Mouse (Mus musculus) frontal cortex, postnatal 10 days (tissue): Measurements from ENCODE around the gene Rph3al.

Experiments used
- DNase-seq, 2 experiments: peaks; one replicate each; pipeline ENCODE4 v3.0.0; 2022; ENCODE audit warnings: low spot score in 2 of 2, mixed read lengths in 1 of 2

The Rph3al gene

DNA sequence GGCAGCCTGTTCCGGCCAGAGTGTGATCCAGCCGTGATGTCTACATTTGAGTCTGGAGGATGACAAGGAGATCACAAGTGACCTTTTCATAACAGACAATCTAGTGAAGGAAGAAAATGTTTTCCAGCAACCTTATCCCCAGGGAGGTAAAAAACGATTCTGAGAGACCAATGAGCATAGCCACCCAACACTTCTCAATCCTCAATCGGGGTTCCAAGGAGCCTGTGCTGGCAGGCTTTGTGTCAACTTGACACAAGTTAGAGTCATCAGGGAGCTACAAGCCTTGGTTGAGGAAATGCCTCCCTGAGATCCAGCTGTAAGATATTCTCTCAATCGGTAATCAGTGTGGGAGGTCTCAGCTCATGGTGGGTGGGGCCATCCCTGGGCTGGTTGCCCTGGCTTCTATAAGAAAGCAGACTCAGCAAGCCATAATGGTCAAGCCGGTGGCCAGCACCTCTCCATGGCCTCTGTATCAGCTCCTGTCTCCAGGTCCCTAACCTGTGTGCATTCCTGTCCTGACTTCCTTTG lies at the start of gene Rph3al:
Gene Rph3al, minus strand, starts transcription at position 51 of the 528 bp plus-strand sequence.
- no peak for DNase-seq

DNA sequence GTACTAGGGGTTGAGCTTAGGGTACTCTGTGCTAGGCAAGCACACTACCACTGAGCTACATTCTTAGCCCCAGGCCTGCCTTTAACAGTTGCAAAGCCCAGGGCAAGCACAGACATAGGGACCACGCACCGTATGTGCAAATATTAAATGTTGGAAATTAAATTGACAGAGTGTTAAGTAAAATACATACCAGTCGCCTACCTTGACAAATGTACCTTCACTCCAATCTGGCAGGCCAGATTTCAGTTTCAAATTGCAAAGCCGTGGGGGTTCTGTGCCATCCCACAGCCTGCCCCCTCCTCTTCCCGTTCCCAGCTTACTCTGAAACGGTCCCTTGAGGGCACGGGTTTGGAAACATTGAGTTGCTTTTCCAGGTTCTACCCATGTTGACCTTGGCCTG lies 47.7 kb upstream of the Rph3al start:
- DNase-seq, result no peak

DNA sequence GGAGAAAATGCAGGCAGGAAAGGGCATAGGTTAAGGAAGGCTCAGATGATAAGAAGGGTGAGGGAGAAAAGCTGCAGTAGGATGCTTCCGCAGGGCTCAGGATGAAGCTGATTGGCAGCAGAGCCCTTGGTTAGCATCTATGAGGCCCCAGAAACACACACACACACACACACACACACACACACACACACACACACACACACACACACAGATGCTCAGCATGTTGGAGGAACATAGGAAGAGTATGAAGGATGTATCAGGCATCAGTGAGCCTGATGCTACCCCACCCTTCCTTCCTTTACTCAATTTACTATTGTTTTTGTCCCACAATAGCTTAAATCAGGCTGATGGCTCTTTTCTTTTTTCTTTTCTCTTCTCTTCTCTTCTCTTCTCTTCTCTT lies 46.4 kb upstream of the Rph3al start:
- no peak for DNase-seq

DNA sequence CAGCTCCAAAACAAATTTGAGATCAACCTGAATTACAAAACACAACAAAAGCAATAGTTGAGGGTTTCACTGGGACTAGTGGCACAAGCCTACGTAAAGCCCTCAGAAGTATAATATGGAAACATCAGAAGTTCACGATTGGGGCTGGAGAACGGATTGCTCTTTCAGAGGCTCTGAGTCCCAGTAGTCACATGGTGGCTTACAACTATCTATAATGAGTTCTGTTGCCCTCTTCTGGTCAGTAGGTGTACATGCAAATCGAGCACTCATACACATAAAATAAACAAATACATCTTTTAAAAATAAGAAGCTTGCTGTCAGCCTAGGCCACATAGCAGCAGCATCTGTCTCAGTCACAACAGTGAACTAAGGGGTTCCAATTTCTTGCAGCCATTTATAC lies 45.0 kb upstream of the Rph3al start:
- no peak for DNase-seq

DNA sequence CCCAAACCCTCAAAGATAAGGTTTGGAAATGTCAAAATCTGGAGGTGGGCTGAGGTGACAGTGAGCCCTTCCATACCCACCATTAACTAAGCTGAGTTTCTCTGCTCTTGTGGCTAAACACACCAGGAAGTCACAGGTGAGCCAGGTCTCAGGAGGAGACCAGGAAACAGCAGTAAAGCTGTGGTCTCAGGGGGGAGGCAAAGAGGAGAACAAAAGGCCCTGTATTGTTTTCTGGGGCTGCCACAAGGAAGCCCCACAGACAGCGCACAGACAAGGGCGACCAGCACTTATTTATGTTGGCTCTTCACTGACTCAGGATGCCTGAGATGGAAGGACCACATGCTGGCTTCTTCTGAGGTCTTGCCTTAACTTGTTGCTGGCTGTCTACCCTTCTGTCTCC lies 42.2 kb upstream of the Rph3al start:
- DNase-seq, result no peak

DNA sequence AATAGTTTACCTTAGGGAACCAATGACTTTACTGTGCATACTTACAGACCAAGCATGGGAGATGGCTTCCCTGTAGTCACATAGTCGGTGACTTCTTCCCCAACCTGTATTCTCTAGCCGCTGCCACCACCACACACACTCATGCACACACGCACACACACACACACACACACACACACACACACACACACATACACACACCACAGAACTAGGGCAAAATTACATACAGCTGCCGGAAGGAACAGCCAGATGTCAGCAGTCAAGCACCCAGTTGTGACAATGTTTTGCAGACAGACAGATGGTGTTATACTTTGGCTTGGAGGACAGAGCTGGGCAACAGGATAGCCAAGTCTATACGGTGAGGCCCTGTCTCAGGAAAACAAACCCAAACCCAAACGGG lies 39.8 kb upstream of the Rph3al start:
- DNase-seq, result no peak

DNA sequence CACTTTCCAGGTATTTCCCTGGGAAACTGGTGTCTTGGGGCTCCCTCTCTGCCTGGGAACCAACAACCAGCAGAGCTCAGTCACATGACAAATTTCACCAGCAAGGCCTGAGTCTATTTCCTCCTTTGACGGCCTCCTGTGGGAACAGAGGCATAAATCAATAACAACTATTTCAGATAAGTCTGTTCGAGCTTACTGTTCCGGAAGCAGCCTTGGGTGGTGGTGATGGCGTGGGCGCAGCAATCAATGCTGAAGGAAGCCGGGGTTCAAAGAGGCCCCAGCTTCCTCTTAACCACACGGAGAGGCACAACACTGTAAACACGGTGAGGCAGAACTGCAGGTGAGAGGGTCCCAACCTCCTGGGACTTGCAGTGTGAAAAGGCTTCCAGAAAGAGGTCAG lies 38.5 kb upstream of the Rph3al start:
- no peak for DNase-seq

DNA sequence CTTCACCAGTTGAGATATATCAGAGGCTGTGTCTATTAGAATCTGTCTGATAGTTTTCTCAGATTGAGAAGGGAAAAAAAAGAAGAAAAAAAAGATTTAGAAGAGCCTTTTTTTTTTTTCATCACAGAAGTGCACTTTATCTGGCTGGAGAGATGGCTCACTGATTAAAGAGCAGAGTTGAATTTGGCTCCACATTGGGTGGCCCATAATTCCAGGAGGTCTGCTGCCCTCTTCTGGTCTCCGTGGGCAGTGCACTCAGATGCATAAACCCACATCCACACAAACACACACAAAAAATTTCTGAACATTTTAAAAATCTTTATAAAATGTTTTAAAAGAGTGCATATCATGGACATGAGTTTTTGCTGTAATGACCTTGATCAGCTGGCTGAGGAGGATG lies 35.8 kb upstream of the Rph3al start:
- DNase-seq, result no peak

DNA sequence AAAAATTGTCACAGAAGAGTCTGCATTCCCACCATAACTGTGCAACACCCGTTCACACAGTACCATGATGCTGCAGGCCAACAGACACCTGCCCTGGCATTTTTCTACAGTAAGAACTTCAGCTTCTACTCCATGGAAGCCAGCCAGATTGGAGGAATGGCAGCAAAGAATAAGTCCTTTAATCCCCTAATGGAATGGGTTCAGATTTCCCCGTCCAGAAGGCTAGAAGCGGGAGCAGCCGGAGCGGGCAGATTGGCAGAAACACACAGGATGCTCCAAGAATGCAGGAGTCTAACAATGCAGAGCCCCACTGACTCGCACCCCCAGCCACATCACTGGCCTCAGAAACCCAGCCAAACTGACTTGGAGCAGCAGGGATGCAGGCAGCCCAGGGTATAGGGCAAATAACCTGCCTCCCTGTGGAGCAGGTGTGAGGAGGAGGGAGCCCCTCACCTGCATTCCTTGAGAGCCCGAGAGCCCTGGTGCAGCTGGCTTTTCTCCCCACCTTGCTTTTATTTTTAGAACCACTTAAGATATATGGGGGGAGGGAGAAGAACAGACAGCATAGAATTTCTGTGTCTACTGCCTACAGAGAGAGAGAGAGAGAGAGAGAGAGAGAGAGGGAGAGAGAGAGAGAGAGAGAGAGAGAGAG lies 34.8 kb upstream of the Rph3al start:
- no peak for DNase-seq

DNA sequence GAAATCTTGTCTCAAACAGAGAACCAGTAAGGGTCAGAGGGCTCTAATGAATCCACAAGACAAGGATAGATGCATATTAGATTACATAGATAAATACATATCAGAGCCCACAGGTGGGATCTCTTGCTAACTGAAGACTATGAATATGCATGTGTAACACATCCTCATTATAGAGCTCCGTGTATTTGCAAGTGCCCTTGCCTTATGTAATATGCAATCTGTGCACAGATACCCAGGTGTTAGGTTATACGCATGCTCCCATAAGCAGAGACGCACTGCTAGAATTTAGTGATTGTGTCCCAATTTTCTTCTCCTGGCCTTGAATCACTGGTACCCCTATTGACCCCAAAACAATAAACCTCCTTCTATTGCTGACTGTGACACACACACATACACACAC lies 34.0 kb upstream of the Rph3al start:
- DNase-seq, result no peak

DNA sequence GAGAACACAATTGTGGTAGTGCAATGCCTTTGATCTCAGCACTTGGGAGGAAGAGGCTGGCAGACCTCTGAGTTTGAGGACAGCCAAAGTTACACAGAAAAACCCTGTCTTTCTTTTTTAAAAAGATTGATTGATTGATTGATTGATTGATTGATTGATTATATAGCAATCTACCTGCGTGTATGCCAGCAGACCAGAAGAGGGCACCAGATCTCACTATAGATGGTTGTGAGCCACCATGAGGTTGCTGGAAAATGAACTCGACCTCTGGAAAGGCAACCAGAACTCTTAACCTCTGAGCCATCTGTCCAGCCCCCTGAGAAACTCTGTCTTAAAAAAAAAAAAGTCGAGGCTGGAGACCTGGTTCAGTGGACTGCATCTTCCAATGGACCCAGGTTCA lies 32.4 kb upstream of the Rph3al start:
- no peak for DNase-seq

DNA sequence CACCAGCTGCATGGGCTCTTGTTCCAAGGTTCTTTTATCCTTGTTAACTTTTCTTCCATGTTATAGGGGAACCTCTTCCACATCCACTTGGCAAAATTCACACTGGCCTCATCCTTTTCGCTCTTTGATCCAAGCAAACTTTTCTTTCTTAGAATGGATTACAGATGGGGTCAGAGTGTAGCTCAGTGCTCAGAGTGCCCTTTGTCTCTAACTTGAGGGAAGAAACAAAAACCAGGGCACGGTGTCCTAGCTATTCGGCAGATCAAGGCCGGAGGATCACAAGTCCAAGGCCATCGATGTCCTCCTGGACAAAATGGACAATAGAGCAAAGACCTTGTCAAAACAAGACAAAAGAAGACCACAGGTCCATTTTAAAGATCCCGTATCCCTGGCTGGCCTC lies 30.5 kb upstream of the Rph3al start:
- DNase-seq, result no peak

DNA sequence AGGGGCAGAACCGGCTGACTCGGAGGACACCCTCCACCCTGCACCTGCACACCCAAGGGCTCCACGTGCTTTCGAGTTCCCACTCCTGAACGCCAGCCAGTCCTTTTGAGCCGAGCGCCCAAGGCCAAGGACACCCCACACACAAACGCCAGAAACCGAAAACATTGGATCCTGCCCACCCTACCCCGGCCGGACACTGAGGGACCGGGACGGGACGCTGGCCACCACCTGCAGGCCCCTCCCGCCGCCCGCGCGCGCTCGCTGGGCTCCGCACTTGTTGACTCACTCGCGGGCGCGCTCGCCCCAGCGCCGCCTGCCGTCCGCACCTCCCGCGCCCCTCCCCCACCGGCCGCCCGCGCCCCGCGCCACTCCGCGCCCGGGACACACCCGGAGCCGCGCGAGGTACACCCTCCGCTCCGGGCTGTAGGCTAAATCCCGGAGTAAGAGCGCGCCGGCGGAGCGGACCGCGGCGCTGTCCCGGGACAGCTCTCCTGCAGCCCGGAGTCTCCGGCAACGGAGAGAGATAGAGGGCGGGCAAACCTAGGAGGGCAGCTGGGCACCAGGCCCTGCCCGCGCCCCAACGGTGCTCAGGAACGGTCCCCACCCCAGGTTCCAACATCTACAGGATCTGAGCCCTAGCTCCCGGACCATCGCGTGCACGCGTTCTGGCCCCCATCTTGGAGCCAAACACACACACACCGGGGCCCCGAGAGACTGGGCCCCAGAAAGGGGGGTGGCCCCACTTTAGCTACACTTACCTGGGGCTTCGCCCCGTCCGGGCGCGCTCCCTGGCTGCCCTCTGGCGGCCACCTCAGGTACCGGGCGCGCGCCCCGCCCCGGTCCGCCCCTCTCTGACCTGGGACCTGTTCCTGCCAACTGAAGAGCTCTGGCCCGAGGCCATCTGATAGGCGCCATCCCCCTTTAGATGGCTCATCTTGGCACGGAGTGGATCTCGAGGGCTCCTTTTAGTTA lies 28.5 kb upstream of the Rph3al start:
- peak; percentile 24 to 61 for DNase-seq

DNA sequence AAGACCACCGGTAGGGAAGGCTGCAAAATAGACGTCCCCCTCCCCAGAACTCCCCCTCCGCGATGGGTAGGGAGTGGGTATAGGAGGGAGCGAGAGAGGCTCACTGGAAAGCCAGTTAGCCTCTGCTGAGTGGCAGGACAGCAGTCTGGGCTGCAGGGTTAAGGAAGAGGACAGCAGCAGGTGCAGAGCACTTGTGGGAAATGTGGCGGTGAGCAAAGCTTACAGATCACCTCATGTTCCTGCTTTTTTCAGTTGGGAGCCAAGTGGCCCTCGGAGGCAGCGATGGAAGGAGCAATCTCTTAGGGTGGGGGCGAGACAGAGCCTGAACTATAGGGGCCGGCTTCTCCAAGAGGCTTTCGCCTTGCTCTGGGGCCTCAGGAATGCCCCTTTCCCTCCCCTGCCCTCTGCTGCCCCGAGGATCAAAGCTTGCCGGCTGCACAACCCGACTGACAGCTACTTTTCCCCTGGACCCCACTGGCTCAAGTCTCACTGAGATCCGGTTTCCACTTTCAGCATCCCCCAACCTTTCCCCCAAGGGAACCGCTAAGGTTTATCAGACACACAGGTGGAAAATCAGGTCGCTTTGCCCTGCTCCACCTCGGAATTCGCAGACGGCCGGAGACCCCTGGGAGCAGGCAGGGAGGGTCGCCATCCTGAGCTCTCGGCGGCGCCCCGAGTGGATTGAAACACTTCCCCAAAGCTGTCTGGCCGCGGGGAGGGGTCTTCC lies 27.6 kb upstream of the Rph3al start:
- no peak for DNase-seq

DNA sequence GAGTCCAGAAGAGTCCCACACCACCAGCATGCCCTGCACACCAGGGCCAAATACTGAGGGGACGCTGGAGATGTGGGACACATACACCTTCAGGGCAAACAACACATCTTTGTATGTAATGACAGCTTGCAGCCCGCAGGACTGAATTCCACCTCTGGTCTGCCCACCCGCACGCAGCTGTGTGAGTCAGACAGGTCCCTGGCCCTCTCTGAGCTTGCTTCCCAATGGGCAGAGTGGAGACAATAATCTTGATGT lies 26.2 kb upstream of the Rph3al start:
- no peak for DNase-seq

DNA sequence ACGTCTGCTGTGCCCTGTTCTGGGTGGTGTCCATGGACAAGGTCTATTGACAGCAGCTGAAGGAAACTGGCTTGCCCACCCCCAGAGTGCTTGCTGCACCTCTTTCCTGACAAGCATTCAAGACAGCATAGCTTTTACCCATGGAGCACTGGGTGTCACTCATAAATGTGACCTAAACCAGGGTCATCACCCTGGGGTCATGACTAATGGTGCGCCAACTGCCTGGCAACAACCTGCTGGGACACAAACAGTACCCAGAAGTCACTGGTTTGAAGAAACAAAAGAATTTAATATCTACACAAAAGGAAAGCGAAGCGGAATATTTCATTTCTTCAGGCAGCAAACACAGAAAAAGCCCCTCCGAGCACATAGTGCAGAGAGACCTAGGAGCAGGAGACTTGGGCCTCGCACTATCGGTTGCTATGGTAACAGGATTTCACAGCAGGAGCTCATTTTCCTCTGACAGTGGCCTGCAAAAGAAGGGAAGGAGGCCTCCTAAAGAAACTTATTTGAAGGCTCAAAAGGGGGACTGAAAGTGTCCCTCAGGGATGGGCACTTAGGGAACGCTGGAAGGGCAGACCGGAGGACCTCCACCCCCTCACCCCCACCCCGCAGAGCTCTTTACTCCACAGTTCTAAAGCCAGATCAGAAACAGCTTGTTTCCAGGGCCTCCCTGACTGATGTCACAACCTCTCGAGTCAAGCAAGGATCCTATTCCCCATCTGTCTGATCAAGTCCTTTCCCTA lies 25.7 kb upstream of the Rph3al start:
- no peak for DNase-seq

DNA sequence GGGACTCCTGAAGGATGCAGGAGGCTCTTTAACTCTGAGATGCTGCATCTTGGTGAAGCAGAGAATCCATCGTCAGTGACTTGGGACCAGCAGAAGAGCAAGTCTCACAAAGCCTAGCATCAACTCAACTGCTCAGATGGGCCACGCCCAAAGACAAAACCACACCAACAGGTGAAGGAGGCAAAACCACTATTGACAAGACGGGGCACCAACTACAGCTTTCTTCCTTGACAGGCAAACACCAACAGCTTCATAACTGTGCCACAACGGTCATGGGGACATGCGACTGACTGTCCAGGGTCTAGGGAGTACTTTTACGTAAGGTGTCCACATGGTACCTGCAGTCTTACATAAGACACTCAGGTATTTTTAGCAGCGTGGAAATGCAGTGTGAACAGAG lies 23.6 kb upstream of the Rph3al start:
- no peak for DNase-seq

DNA sequence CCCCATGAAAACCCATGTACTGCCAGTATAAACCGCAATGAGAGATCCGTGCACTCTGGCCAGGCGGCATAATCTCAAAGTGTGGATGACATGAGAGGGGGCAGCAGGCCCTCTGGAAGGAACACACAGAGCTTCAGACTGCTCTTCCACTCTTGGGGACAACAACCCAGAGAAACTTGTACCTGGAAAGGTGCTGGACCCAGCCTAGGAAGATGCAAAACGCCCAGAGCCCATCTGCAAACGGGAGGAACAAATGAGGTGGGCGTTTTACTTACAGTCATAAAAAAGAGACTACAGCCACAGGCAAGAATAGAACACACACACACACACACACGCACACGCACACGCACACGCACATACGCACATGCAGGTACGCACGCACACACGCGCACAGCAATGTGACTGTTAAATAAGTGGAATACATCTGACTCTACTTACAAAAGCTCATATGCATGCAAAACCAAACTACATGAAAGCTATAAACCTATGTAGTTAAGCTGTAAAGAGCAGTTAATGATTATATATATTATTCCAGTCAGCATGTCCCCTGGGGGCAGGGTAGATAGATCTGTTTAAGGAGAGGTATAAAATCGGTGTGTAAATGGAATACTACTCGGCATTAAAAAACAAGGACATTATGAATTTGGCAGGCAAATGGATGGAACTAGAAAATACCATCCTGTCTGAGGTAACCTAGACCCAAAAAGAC lies 19.0 kb upstream of the Rph3al start:
- no peak for DNase-seq

DNA sequence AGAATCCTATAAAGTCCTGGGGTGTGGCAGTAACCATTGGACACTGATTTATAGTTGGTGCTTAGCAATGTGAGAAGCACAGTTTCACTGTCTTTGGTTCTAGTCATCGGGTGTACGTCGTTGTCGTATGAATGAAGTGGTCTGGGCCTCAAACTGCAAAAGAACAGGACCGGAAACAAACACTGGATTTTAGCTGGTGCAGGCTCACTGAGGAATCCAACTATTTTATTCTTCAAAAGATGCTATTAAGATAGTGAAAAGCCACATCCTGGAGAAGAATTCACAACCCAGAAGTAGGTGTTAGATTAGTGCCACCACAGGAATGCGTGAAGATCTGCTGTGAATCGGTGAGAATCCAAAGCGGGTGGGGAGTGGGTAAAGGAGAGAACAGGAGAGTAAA lies 18.4 kb upstream of the Rph3al start:
- DNase-seq, result no peak

DNA sequence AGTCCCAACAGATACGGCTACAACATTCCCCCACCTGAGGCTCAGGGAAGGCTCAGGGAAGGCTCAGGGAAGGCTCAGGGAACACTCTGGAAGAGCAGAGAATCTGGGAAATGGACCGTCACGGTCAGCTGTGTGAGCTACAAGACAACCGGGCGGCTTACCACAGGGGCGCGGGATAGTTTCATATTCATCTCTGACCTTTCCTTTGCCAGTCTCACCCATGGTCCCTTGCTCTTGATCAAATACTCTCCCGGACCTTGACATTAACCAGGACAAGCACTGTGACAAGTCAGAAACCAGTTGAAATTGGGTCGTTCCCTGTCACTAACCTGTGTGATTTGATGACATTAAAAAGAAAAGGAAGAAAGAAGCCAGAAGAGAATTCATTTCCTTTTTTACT lies 16.7 kb upstream of the Rph3al start:
- no peak for DNase-seq

DNA sequence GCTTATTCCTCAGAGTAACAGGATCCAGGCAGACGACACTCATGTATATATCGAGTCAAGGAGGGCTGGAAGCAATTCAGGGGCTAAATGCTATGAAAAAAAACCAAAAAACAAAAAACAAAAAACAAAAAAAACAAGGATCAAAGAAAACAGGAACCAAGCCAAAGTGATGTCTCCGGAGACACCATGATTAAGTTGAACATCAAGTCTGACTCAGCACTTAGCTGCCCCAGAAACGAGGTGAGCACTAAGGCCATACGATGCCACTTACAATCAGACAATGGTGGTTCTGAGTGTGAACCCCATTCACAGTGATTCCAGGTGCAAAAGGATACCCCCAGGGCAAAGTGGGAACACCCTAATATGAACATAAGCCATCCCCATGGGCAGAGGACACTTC lies 13.7 kb upstream of the Rph3al start:
- DNase-seq, result no peak
